Mouse (Mus musculus): Measurements from ENCODE around the gene Nphp4.

DNA sequence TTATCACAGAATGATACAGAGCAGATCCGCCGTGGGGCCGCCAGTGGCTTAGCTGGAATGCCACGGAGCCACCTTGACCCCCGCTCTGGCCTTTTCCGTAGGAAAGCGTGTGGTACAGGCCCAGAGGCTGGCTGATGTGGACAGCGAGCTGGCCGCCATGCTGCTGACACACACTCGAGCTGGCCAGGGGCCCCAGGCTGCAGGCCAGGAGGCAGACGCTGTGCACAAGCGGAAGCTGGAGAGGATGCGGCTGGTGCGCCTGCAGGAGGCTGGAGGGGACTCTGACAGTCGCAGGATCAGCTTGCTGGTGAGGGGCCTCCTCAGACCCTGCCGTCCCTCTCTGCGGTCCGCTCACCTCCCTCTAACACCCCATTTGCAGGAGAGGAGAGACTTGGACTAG lies 77.9 kb downstream of the Nphp4 start:
- TF ChIP-seq CTCF (IDR thresholded peaks at IDR 0.05; ENCODE audit: insufficient read depth, low read length), result no peak
- TF ChIP-seq POLR2A (IDR thresholded peaks at IDR 0.05; ENCODE audit: borderline replicate concordance, extremely low read depth, low read depth, low read length), result no peak
